Mouse (Mus musculus) small intestine, adult 2 months (tissue): ENCODE data around the gene Mrpl12.

ENCODE experiments used
- CTCF ChIP-seq: fragments of 200-500 bp; IDR thresholded peaks from 2 replicates; pipeline ENCODE4 v1.5.1; 2012; ENCODE audit warnings: low read depth, mild to moderate bottlenecking, control low read depth, inconsistent platforms, low read length, moderate library complexity, mixed read lengths; ENCODE audit not compliant: insufficient replicate concordance, insufficient read length; ENCODE audit errors: extremely low read depth
- POLR2A ChIP-seq: fragments of 200-500 bp; IDR thresholded peaks from 2 replicates; pipeline ENCODE4 v1.6.1; 2012; ENCODE audit warnings: low read depth, mild to moderate bottlenecking, control low read depth, inconsistent platforms, low read length, moderate library complexity

GRCm38 (mm10) chr11:120491317-120492023 lies 7.1 kb downstream of the Mrpl12 start, which contains the start of gene Slc25a10:
- TF ChIP-seq CTCF (no peak), POLR2A (peak; percentile 73)
